Mouse (Mus musculus) kidney, adult 2 months (tissue): ENCODE results near the gene Pemt.

Experiments
- CTCF ChIP-seq: fragments of 200-500 bp; conservative IDR thresholded peaks from 2 replicates; pipeline ENCODE4 v1.5.1; 2011; ENCODE audit warnings: low read depth, mild to moderate bottlenecking, control low read depth, low read length, moderate library complexity, mixed read lengths; ENCODE audit not compliant: insufficient read depth, insufficient read length
- POLR2A ChIP-seq: fragments of 200-500 bp; IDR thresholded peaks from one replicate; pipeline ENCODE4 v1.6.1; 2011; ENCODE audit warnings: low read depth, low read length, control low read depth

DNA sequence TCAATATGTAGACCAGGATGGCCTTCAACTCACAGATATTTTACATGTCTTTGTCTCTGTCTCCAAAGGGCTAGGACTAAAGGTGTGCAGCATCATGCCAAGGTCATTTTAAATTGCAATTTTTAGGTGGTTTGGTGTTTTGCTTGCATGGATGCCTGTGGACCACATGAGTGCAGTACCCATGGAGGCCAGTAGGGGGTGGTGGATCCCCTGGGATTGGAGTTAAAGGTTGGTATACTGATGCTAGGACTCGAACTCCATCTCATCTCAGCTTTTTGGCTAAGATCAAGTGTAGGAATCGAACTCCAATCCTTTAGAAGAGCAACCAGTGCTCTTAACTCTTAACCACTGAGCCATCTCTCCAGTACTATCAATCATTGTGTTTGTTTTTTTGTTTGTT is 38.3 kb upstream of the Pemt start:
- no peak for TF ChIP-seq POLR2A
- TF ChIP-seq CTCF: peak; percentile 82
